Mouse (Mus musculus): ENCODE measurements around the gene Gm3417.
"Not testable (repeated sequence)": the region's sequence is repeated elsewhere in the genome, so short reads cannot be mapped to it uniquely, and the experiment has no call there.

DNA sequence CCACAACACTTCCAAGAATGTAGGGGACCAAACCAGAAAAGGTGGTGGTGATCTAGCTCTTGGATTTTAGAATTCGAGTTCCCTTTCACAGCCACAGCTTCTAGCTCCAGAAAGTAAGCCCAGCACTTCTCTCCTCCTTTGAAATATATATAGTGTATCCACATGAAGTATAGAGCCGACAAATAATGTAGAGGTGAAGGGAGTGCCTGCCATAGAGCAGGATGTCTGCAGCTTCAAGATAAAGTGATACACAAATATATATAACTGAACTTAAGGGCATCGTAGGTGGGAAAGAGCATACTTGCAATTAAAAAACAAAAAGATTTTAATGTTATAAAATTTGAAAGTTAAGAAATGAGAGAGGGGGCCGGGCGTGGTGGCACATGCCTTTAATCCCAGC lies 15.6 kb upstream of the Gm3417 start:
- not testable (repeated sequence) for TF ChIP-seq CTCF, EP300 (IDR thresholded peaks at IDR 0.05; ENCODE audit: low read depth)

All from heart, postnatal 0 days (tissue).